Mouse (Mus musculus): Measurements from ENCODE around the gene Nrm.
A peak's percentile ranks its signal among the peaks of the same experiment; 100 is the strongest.

The Nrm gene

DNA sequence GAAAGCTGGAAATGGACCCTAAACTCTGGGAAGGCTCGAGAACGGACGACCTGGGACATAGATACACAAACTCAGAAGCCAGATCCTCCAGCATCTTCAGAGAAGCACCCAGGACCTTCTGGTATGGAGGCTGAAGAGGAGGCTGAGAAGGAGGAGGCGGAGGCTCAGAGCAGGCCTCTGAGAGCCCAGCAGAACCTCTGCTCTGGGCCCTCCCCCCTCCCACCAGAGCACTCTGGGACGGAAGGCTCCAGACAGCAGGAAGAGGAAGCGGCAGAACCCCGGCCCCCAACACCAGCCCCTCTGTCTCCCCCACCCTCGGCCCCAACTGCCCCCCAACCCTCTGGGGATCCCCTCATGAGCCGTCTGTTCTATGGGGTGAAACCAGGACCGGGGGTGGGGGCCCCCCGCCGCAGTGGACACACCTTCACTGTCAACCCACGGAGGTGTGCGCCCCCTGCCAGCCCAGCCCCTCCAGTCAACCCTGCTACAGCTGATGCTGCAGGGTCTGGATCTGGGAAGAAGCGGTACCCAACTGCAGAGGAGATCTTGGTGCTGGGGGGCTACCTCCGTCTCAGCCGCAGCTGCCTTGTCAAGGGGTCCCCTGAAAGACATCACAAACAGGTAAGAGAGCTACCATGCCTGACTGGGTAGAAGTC is 7.2 kb downstream of the Nrm start:
- DNase-seq = no peak

DNA sequence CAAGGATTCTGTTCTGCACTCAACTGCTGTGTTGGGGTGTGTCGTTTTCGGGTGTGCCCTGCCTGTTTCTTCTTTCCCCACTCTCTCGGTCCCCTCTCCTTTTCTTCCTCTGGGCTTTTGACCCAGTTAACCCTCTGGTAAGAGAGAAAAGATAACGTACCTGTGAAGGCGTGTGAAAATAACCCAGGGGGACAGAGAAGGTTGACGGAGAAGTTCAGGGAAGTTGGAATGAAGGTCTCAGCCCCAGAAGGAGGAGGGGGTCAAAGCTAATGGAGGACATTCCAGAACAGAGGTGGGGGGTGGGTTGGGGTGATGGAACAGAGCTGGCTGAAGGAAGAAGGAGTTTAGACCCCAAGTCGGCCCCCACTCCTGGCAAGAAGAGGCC is 7.8 kb downstream of the Nrm start:
- DNase-seq = no peak

DNA sequence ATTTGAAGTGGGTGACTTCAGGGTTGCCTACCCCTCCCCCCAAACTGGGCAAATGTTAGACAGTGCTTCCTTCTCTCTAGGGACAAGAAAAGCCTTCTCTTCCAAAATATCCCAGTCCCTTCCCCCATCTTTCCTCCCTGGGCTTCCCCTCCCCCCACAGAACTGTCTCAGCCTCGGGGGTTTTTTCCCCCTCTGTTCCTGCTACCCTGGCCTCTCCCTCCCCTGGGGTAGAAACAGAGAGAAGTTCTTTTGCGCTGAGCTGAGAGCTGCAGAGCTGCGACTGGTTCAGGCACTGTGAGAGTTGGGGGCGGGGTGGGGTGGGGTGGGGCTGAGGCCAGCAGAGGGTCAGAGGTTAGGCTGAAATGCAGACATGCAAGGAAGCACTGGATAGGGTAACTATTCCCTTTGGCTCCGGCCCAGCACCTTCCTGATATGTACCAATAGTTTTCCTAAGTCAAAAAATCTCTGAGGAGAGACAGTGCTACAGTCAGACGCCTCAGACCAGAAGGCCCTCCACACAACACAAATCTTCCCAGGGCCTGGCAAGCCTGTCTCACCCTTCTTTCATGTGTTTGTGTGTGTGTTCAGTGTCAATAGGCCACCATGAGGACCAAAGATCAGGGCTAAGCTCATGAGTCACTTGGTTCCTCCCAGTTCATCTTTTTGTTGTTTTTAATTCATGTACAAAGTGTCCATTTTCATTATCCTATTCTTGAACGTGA is 8.4 kb downstream of the Nrm start:
- peak; percentile 31 for DNase-seq

DNA sequence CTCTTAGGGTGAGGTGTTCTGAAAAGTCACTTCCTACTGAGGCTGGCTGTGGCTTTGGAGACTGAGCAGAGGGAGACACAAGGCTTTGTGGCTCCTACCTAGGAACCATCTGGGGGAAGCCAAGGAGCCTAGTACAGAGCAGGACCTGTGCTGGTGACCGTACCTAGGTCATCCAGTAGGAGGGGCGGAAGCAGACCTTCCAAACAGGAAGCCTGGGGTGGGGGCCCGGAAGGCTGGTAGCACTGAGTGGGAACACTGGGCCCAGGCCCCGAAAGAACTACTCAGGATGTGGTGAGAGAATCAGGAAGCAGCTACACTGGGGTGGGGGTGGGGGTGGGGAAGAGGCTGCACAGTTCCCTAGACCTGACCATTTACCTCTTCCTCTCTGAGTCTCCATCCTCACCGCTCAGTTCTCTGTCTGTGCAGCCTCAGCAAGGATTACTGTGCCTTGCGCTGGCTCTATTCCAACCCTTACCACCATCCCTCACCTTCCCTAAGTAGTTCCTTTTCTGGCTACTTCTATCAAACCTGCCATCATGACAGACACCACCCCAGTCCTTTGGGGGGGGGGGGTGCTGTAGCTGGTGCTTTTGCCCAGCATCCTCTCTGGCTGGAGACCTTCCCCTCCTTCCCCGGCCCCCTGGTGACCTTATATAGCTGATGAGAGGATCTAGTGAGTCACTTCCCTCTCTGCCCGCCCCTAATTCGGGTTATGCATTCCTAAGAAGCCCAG is 9.2 kb downstream of the Nrm start:
- no peak for DNase-seq

DNA sequence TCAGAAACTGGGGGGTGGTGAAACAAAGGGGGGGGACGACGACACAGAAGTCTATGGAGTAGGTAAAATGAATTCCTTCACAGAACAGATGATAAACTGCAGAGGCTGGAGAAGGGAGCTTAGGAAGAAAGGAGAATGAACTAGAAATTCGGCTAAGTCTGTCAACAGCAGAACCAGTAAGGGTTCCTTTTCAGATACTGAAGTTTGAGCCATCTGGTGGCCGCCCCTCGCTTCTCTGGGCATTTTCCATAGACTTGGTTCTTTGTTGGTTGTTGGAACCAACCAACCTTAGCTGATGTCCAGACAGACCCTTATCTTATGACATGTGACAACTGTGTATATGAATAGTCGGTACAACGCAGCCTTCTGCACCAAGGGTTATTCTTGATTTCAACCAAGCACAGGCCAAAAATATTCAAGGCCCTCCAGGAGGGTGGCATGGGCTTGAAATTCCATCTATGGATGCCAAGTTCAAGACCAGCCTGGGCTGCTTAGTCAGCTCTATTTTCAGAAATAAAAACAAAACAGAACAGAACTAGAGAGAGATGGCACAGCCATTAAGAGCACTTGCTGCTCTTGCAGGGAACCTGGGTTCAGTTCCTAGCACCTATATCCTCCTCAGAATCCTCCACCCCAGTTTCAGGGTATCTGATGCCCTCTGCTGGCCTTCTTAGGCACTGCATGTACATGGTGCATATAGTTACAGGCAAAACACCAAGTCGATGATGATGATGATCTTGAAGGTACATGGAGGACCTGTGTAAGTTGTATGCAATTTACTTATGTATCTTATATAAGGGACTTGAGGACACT is 10.0 kb downstream of the Nrm start:
- peak; percentile 44 for DNase-seq

DNA sequence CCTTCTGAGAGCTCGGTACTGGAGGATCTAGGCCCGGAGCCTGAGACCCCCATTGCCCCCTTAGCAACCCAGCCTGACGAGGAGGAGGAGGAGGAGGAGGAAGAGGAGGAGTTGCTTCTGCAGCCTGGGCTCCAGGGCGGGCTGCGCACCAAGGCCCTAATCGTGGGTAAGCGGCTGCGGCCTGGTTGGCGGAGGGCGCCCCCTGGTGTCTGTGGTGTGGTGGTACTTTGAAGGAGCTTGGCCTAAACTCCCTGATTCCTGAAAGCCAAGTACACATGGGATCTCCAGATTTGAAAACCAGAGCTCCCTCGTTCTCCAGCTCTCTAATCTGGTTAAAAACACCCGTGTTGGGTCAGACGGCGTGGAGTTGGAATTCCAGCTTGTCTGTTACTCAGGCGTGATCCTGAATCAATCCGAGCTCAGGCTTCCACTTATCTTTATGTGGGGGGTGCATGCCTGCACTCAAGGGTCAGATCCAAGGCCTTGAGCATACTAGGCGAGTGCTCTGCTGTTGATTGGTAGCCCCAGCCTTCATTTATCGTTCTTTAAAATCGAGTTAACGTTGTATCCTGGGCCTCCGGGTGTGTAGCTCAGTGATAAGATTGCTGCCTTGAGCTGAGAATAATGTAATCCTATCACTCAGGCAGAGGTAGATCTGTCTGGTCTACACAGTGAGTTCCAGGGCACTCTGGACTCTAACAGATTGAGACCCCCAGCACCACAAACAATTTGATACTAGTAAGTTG is 12.8 kb downstream of the Nrm start:
- peak; percentile 90 for DNase-seq

DNA sequence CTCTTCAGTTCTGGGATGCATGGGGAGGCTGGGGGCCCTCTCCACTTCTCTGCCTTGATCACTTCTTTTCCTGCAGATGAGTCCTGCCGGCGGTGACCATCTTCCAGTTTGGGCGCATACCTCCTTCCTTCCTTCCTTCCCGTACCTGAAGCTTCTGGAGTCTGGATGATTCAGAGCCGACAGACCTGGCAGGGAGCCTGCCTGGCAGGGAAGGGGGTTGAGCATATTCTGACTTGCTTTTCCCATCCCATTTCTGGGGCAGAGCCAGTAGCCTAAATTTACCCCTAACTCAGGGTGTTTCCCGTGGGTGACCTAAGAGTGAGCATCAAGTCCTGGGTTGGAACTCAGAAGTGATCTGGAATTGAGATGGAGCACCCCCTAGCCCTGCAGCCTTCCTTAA is 13.6 kb downstream of the Nrm start:
- DNase-seq = no peak

DNA sequence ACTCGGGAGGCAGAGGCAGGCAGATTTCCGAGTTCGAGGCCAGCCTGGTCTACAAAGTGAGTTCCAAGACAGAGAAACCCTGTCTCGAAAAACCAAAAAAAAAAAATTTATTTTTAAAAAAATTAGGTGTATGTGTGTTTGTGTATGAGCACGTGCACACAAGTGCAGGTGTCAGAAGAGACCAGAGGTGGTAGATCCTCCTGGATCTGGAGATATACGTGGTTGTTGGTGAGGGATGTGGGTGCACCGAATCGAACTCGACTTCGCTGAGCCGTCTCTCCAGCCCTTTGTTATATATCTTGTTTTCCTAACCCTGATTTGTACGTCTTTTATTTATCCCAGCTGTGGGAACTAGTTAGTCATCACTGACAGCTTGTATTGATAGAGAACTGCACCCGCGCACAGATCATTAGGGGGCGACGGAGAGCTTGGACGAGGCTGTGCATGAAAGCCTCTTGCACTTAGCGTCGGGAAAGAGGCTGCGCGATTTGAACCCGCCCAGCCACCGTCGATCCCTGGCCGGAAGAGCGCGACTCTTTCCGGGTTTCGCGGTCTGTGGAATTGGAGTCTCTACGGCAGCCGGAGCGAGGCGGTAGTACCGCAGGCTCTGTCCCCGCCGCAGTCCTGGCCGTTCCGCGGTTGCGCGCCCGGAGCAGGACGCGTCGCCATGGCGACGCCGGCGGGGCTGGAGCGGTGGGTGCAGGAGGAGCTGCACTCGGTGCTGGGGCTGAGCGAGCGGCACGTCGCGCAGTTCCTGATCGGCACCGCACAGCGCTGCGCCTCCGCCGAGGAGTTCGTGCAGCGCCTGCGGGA is 18.3 kb downstream of the Nrm start, which contains the start of gene Dhx16:
Gene Dhx16, plus strand, starts transcription at position 575 of the 813 bp plus-strand sequence.
- DNase-seq = peak; percentile 98

DNA sequence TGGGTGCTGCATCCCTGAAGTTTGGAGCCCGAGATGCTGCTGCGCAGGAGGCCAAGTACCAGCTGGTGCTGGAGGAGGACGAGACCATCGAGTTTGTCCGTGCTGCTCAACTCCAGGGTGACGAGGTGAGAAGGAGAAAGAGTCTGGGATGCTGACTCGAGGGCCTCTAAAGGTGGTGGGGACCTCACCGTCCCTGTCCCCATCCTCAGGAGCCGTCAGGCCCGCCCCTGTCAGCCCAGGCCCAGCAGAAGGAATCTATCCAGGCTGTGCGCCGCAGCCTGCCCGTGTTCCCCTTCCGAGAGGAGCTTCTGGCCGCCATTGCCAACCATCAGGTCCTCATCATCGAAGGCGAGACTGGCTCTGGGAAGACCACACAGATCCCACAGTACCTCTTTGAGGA is 21.8 kb downstream of the Nrm start:
- no peak for DNase-seq

DNA sequence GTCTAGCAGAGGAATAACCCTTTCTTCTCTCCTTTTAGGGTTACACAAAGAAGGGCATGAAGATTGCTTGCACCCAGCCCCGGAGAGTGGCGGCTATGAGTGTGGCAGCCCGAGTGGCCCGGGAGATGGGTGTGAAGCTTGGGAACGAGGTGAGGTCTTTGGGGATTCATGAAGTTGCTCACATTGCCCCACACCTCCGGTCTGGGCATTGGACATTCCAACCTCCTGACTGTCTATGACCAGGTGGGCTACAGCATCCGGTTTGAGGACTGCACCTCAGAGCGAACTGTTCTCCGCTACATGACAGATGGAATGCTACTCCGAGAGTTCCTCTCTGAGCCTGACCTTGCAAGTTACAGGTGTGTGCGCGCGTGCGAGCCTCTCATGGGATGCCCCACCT is 22.7 kb downstream of the Nrm start:
- no peak for DNase-seq

DNA sequence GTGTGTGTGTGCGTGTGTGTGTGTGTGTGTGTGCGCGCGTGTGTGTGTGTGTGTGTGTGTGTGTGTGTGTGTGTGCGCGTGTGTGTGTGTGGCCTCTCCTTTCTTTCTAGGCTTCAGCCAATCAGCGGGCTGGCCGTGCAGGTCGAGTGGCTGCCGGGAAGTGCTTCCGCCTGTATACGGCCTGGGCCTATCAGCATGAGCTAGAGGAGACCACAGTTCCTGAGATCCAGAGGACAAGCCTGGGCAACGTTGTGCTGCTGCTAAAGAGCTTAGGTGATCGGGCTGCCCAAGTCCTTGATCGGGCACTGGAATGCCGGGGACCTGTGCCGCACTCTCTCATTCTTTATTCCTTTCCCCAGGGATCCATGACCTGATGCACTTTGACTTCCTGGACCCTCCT is 26.6 kb downstream of the Nrm start:
- DNase-seq = no peak

DNA sequence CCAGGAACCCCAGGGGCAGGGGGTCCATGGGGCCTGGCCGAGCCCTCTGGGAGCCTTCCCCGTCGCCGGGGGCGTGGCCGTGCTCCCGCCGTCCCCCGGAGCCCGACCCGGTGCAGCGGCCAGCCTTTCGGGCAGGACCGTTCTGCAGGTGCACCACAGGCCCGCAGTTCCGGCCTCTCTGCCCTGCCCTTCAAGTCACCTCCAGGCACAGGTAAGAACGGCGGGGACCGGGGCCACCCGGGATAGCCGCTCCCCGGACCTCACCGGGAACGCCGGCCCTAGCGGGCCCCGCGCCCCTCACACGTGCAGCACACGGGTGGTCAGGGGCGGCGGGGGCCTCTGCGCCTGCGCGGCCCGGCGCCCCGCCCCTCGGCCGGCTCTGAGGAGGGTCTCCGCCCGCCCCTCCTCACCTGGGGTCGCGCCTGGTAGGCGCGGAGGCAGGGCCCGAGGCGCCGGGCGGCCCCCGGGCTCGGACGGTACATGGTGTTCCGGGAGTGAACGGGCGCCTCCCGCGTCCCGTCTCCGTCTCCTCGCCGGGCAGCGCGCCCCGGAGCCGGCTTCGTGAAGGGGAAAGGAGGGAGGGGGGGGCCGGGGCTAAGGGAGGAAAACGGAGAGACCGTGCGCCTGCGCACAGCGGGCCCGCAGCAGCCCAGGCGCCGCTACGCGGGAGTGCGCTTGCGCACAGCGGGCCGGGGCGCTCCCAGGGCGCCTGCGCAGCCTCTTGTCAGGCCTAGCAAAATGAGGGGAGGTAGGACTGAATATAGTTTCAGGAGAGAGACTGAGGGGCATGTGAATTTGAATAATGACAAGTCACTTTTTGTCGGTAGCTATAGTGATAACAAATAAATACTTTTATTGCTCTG is 35.9 kb downstream of the Nrm start, which contains the start of gene 2310061I04Rik:
Gene 2310061I04Rik, minus strand, starts transcription at position 651 of the 863 bp plus-strand sequence.
- peak; percentile 96 for DNase-seq

DNA sequence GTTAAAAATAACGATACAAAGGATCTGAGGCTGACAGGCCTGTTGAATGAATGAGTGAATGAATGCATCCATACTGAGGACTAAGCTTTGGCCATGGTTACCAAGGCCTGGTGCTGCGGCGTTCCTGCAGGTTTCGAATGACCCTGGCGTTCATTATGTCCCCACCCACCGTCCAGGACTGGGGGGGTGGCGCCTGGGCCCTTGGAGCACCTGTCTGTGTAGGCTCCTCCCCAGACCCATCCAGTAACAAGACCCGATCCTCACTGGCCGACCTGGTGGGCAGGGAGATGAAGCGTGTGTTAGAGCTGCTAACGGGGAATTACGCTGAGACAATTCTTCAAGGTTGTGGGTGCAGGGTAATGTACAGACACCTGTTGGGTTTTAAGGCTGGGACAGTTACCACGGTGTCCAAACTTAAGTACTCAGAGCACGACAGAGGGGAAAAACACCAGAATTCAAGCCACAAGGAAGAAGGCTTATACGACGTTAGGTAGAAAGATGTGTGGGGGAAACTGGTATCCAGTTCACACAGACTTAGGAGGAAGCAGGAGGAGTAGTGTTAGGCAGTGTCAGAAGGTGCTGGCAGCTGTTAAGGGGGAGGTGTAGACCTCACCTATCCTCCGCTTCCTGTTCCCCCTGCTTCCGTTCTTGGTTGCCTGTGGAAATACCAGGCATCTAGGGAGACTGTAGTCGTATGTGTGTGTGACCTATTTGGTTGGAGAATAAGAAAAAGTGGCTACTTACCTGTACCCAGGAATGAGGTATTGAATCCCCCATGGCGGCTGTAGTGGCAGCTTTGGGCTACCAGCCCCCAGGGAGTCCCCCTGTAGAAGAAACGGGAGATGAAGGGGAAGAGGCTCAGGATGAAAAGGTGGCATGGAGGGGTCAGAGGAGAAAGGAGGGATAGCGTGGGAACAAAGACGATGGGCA is 36.8 kb downstream of the Nrm start:
- DNase-seq = no peak

DNA sequence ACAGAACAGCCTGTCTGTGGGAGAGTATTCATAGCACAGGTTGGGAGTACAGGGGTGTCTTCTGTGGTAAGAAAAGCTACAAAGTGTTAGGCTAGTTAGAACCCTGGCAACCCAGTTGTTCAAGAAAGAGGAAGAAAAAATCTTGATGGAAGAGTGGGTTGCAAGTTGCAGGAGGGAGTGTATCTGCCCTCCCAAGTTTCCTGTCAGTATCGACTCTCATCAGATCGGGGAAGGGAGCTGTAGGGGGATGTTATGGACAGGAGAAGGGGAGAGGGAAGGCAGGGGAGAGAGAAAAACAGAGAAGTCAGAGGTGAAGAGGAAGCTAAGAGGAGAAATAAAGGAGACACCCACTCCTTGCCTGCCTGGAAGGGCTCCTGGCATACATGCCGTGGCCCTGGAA is 39.5 kb downstream of the Nrm start:
- DNase-seq = no peak

DNA sequence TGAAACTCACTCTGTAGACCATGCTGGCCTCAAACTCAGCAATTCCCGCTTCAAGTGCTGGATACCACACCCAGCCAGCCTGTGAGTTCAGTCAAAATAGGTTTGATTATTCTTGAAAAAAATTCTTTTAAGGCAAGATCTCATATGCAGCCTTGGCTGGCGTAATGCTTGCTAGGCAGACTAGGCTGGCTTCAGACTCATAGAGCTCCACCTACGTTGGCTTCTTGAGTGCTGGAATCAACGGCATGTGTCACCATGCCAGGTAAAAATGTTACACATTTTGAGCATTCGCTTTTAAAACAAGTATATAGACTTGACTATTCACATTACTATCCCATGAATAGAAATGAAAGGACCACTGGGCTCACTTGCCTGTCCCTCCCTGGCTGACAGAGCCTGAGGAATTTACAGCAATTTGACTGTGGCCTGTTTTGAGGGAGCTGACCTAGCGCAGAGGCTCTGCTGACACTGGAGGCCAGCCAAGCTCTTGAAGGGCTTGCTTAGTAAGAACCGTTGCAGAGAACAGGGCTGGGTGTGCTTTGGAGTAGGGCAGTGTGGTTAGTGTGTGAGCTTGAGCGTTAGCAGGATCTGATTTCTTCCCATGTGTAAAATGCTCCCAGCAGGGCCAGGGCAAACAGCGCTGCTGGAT is 42.3 kb downstream of the Nrm start:
- DNase-seq = no peak

DNA sequence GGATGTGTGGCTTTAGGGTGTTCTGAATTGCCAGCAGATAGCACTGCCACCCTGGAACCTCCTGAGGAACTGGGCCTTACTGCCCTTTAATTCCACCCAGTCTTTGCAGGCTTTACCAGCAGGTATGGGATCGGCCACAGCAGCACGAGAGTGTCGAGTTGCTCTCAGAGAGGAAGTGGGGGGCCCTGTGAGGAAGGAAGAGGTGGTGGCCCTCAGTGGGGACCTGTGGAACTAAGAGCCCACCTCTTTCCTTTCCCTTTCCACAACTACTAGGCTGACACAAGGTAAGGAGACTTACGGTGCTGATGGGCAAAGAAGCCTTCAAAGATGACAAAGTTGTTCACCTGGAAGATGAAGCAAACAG is 42.9 kb downstream of the Nrm start:
- no peak for DNase-seq

DNA sequence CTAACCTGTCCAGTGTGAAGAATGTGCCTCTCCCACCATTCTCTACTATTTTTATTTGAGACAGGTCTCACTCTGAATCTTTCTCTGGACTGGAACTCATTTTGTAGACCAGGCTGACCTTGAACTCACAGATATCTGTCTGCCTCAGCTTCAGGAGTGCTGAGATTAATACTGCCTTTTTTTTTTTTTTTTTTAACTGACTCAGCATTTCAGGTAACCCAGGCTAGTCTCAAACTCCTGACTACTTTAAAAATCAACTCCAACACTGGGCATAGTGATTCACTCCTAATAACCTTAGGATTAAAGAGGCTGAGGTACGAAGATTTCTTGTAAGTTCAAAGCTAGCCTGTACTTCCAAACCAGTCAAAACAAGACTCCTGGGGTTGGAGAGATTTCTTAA is 44.5 kb downstream of the Nrm start:
- DNase-seq = no peak

DNA sequence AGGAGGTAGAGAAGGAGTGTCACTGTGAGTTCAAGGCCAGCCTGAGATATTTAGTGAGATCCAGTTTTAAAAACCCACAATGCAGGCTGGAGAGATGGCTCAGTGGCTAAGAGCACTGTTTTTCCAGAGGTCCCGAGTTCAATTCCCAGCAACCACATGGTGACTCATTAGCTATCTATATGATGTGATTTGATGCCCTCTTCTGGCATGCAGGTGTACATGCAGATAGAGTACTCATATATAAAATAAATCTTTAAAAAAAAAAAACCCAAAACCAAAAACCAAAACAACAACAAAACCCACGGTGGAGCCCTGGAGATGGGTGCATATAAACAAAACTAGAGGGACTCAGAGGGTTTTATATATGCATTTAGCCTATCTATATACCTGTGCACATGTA is 46.5 kb downstream of the Nrm start:
- no peak for DNase-seq
